Mouse (Mus musculus) hindbrain, embryonic 15.5 days (tissue): ENCODE results near the gene Nrp2. TPM values are rescaled to one million over a fixed set of nuclear protein-coding genes. Genes with fewer than 3 reads are reported as not detected.

Experiments
- ATAC-seq: fragments of 200-750 bp; cut with Nextera tagmentation; 2 replicates; pipeline ENCODE4 v1.8.0; 2017; ENCODE audit warnings: low read depth, moderate number of reproducible peaks, moderate TSS enrichment; ENCODE audit not compliant: low FRiP score
- H3K27ac ChIP-seq: fragments of 300-500 bp; sonication (generic); replicated peaks from 2 replicates; pipeline ENCODE4 v1.5.1; 2015; ENCODE audit warnings: mild to moderate bottlenecking, inconsistent platforms
- H3K27me3 ChIP-seq: fragments of 300-500 bp; sonication (generic); 2 replicates; pipeline ENCODE4 v1.6.1; 2015; ENCODE audit warnings: control low read depth, inconsistent platforms
- H3K36me3 ChIP-seq: fragments of 300-500 bp; sonication (generic); 2 replicates; pipeline ENCODE4 v1.6.1; 2015; ENCODE audit warnings: control low read depth, inconsistent platforms
- H3K4me1 ChIP-seq: fragments of 300-500 bp; sonication (generic); replicated peaks from 2 replicates; pipeline ENCODE4 v1.6.1; 2015; ENCODE audit warnings: control low read depth, inconsistent platforms
- H3K4me2 ChIP-seq: fragments of 300-500 bp; sonication (generic); 2 replicates; pipeline ENCODE4 v1.6.1; 2015; ENCODE audit warnings: moderate library complexity, mild to moderate bottlenecking, inconsistent platforms
- H3K4me3 ChIP-seq: fragments of 300-500 bp; sonication (generic); 2 replicates; pipeline ENCODE4 v1.5.1; 2015; ENCODE audit warnings: mild to moderate bottlenecking, inconsistent platforms
- H3K9ac ChIP-seq: fragments of 300-500 bp; sonication (generic); 2 replicates; pipeline ENCODE4 v1.6.1; 2015; ENCODE audit warnings: inconsistent platforms
- H3K9me3 ChIP-seq: fragments of 300-500 bp; sonication (generic); 2 replicates; pipeline ENCODE4 v1.6.1; 2016; ENCODE audit warnings: control low read depth, inconsistent platforms
- WGBS: fragments of 180-500 bp; shearing (Covaris S2); methylation state at CpG from one replicate; pipeline ENCODE4 v1.1.7; 2015; 5-methylcytosine and 5-hydroxymethylcytosine counted together
- polyA plus RNA-seq: library from polyadenylated mRNA; unstranded; fragments of >200 nt; fragmentation: Nextera tagmentation; extraction: Ambion mirVana; gene quantifications from 2 replicates; pipeline ENCODE4 v1.2.1, GENCODE M21; 2015

Gene Nrp2
- polyA plus RNA-seq, 1 experiment from 2014 or later = 31.5 TPM

- Histone ChIP-seq H3K4me2 (no peak overlapping the region), H3K36me3 (no peaks in the 10 kb centered on the region), H3K4me1 (peaks cover 30% of the 10 kb centered on the region), H3K4me3 (no peak overlapping the region), H3K27ac (no peak overlapping the region), H3K9ac (no peak overlapping the region), H3K27me3 (no peaks in the 10 kb centered on the region), H3K9me3 (no peaks in the 10 kb centered on the region)
- no peak for ATAC-seq
- WGBS = 88% methylated on average over 8 of the region's 8 CpGs
These were observed 15.7 kb downstream of the Nrp2 start for GRCm38 (mm10) chr1:62718750-62719149.

GRCm38 (mm10) chr1:62719770-62720169, 16.7 kb downstream of the Nrp2 start:
- no peaks in the 10 kb centered on the region for H3K27me3 ChIP-seq
- ATAC-seq = no peak
- peaks cover 30% of the 10 kb centered on the region for H3K4me1 ChIP-seq
- H3K4me3 ChIP-seq = no peak overlapping the region
- H3K9me3 ChIP-seq = no peaks in the 10 kb centered on the region
- no peaks in the 10 kb centered on the region for H3K36me3 ChIP-seq
- WGBS = 81% methylated on average over 6 of the region's 6 CpGs
- H3K4me2 ChIP-seq = no peak overlapping the region
- H3K9ac ChIP-seq = no peak overlapping the region
- H3K27ac ChIP-seq = no peak overlapping the region

GRCm38 (mm10) chr1:62720176-62720575, 17.1 kb downstream of the Nrp2 start:
- peaks cover 34% of the 10 kb centered on the region for H3K4me1 ChIP-seq
- no peak for ATAC-seq
- no peaks in the 10 kb centered on the region for H3K9me3 ChIP-seq
- no peak overlapping the region for H3K9ac ChIP-seq
- 78% methylated on average over 3 of the region's 3 CpGs for WGBS
- H3K4me2 ChIP-seq = no peak overlapping the region
- H3K36me3 ChIP-seq = no peaks in the 10 kb centered on the region
- H3K27me3 ChIP-seq = no peaks in the 10 kb centered on the region
- H3K4me3 ChIP-seq = no peak overlapping the region
- H3K27ac ChIP-seq = no peak overlapping the region

- no peak overlapping the region for H3K4me3 ChIP-seq
- no peak overlapping the region for H3K9ac ChIP-seq
- no peak for ATAC-seq
- 69% methylated on average over 13 of the region's 13 CpGs for WGBS
- H3K9me3 ChIP-seq = no peaks in the 10 kb centered on the region
- H3K36me3 ChIP-seq = no peaks in the 10 kb centered on the region
- H3K27me3 ChIP-seq = no peaks in the 10 kb centered on the region
- H3K4me1 ChIP-seq = peaks cover 33% of the 10 kb centered on the region
- H3K4me2 ChIP-seq = no peak overlapping the region
- H3K27ac ChIP-seq = no peak overlapping the region
These were observed 17.9 kb downstream of the Nrp2 start for GRCm38 (mm10) chr1:62720727-62721705.

GRCm38 (mm10) chr1:62721706-62722187, 18.7 kb downstream of the Nrp2 start:
- Histone ChIP-seq H3K9ac (no peak overlapping the region), H3K27me3 (no peaks in the 10 kb centered on the region), H3K9me3 (no peaks in the 10 kb centered on the region), H3K4me2 (no peak overlapping the region), H3K4me1 (peaks cover 26% of the 10 kb centered on the region), H3K4me3 (no peak overlapping the region), H3K36me3 (no peaks in the 10 kb centered on the region), H3K27ac (no peak overlapping the region)
- ATAC-seq = no peak
- 76% methylated on average over 7 of the region's 7 CpGs for WGBS

- Histone ChIP-seq H3K36me3 (no peaks in the 10 kb centered on the region), H3K4me1 (peaks cover 23% of the 10 kb centered on the region), H3K4me3 (no peak overlapping the region), H3K4me2 (no peak overlapping the region), H3K27me3 (no peaks in the 10 kb centered on the region), H3K9me3 (no peaks in the 10 kb centered on the region), H3K9ac (no peak overlapping the region), H3K27ac (no peak overlapping the region)
- ATAC-seq = no peak
- 64% methylated on average over 8 of the region's 8 CpGs for WGBS
These were observed 19.4 kb downstream of the Nrp2 start for GRCm38 (mm10) chr1:62722526-62722925.

- Histone ChIP-seq H3K4me1 (peaks cover 20% of the 10 kb centered on the region), H3K9ac (no peak overlapping the region), H3K27ac (no peak overlapping the region), H3K4me3 (no peak overlapping the region), H3K27me3 (no peaks in the 10 kb centered on the region), H3K4me2 (no peak overlapping the region), H3K9me3 (no peaks in the 10 kb centered on the region), H3K36me3 (no peaks in the 10 kb centered on the region)
- WGBS = 85% methylated on average over 5 of the region's 5 CpGs
- no peak for ATAC-seq
These were observed 20.8 kb downstream of the Nrp2 start for GRCm38 (mm10) chr1:62723891-62724290.

GRCm38 (mm10) chr1:62724461-62725021, 21.5 kb downstream of the Nrp2 start:
- H3K9ac ChIP-seq = no peak overlapping the region
- no peaks in the 10 kb centered on the region for H3K27me3 ChIP-seq
- peaks cover 24% of the 10 kb centered on the region for H3K4me1 ChIP-seq
- no peak for ATAC-seq
- no peaks in the 10 kb centered on the region for H3K9me3 ChIP-seq
- no peaks in the 10 kb centered on the region for H3K36me3 ChIP-seq
- WGBS = 81% methylated on average over 6 of the region's 6 CpGs
- H3K4me2 ChIP-seq = no peak overlapping the region
- H3K4me3 ChIP-seq = no peak overlapping the region
- H3K27ac ChIP-seq = no peak overlapping the region

GRCm38 (mm10) chr1:62725032-62725678, 22.1 kb downstream of the Nrp2 start:
- no peak overlapping the region for H3K9ac ChIP-seq
- no peak overlapping the region for H3K4me2 ChIP-seq
- no peak overlapping the region for H3K27ac ChIP-seq
- H3K36me3 ChIP-seq = no peaks in the 10 kb centered on the region
- H3K27me3 ChIP-seq = no peaks in the 10 kb centered on the region
- H3K4me1 ChIP-seq = peaks cover 25% of the 10 kb centered on the region
- ATAC-seq = no peak
- H3K4me3 ChIP-seq = no peak overlapping the region
- H3K9me3 ChIP-seq = no peaks in the 10 kb centered on the region
- WGBS = 76% methylated on average over 10 of the region's 10 CpGs

GRCm38 (mm10) chr1:62727191-62727590, 24.1 kb downstream of the Nrp2 start:
- H3K9ac ChIP-seq = no peak overlapping the region
- peaks cover 25% of the 10 kb centered on the region for H3K4me1 ChIP-seq
- H3K36me3 ChIP-seq = no peaks in the 10 kb centered on the region
- no peak overlapping the region for H3K4me3 ChIP-seq
- no peak overlapping the region for H3K4me2 ChIP-seq
- ATAC-seq = no peak
- H3K27ac ChIP-seq = no peak overlapping the region
- H3K27me3 ChIP-seq = no peaks in the 10 kb centered on the region
- 27% methylated on average over 4 of the region's 4 CpGs for WGBS
- no peaks in the 10 kb centered on the region for H3K9me3 ChIP-seq

- H3K9ac ChIP-seq = no peak overlapping the region
- H3K4me3 ChIP-seq = no peak overlapping the region
- H3K4me2 ChIP-seq = no peak overlapping the region
- H3K4me1 ChIP-seq = peaks cover 25% of the 10 kb centered on the region
- H3K36me3 ChIP-seq = no peaks in the 10 kb centered on the region
- H3K27me3 ChIP-seq = no peaks in the 10 kb centered on the region
- H3K9me3 ChIP-seq = no peaks in the 10 kb centered on the region
- H3K27ac ChIP-seq = no peak overlapping the region
- no peak for ATAC-seq
- WGBS = 48% methylated on average over 6 of the region's 6 CpGs
These were observed 25.3 kb downstream of the Nrp2 start for GRCm38 (mm10) chr1:62728421-62728820.

- no peak overlapping the region for H3K4me3 ChIP-seq
- H3K27me3 ChIP-seq = no peaks in the 10 kb centered on the region
- peaks cover 30% of the 10 kb centered on the region for H3K4me1 ChIP-seq
- no peaks in the 10 kb centered on the region for H3K9me3 ChIP-seq
- no peak for ATAC-seq
- WGBS = 72% methylated on average over 9 of the region's 9 CpGs
- H3K27ac ChIP-seq = no peak overlapping the region; the same call in 1 of the 2 replicates
- H3K36me3 ChIP-seq = no peaks in the 10 kb centered on the region
- H3K4me2 ChIP-seq = no peak overlapping the region
- no peak overlapping the region for H3K9ac ChIP-seq
These were observed 25.8 kb downstream of the Nrp2 start for GRCm38 (mm10) chr1:62728926-62729325.
